Mouse (Mus musculus): ENCODE data around the gene Crb2. TPM values are rescaled to one million over a fixed set of nuclear protein-coding genes. Genes with fewer than 3 reads are reported as not detected.

The Crb2 gene
- total RNA-seq (2014; rRNA removed; ENCODE audit: low replicate concordance), result 1.9 and 3.7 TPM in 2 replicates
- polyA plus RNA-seq (2015; fragmentation: Nextera tagmentation; extraction: Ambion mirVana), result 0.46 and 0.48 TPM in 2 replicates

DNA sequence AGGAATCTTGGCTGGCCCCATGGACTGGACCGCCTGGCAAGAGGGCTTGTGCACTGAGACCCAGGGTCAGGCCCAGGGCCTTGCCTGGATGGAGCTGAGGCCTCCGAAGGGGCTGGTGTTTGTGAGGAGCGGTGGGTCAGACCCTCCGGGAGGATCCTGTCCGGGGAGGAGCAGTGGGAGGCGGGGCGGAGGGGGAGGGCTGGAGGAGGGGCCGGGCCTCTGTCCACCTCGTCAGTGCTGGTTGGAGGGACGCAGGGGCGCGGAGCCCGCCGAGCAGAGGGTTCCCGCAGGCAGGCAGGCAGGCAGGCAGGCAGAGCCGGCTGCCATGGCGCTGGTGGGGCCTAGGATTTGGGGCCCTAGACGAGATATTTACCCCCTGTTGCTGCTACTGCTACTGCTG, at the start of gene Crb2:
Gene Crb2 (plus strand): TSS at position 234 of the 400 bp plus-strand sequence.
- peaks cover 15% of the 10 kb centered on the region for H3K27me3 ChIP-seq (ENCODE audit: control insufficient read depth, insufficient read depth, low read length)
- ATAC-seq (ENCODE audit: insufficient read depth, low read depth) (no peak), DNase-seq (ENCODE audit: low spot score) (no peak)
- TF ChIP-seq EP300 (IDR thresholded peaks at IDR 0.05; ENCODE audit: low read depth) (no peak), CTCF (IDR thresholded peaks at IDR 0.05; ENCODE audit: low read depth) (no peak)
- H3K9me3 ChIP-seq (replicated peaks; ENCODE audit: control insufficient read depth, low read length), result no peaks in the 10 kb centered on the region
- no peaks in the 10 kb centered on the region for H3K36me3 ChIP-seq (replicated peaks; ENCODE audit: control insufficient read depth, insufficient read depth, low read length)
- peak within 1 kb of the TSS; percentile 19 for H3K4me3 ChIP-seq (ENCODE audit: low read depth, low read length)
- peak within 1 kb of the TSS; percentile 41 for H3K4me2 ChIP-seq (ENCODE audit: low read depth, low read length)
- WGBS, result 8% methylated on average over 18 of the region's 18 CpGs
- peaks cover 24% of the 10 kb centered on the region for H3K4me1 ChIP-seq (ENCODE audit: control insufficient read depth, insufficient read depth)
- H3K27ac ChIP-seq (ENCODE audit: low read depth), result no peak within 1 kb of the TSS
- H3K9ac ChIP-seq (replicated peaks; ENCODE audit: low read depth, low read length), result no peak within 1 kb of the TSS

DNA sequence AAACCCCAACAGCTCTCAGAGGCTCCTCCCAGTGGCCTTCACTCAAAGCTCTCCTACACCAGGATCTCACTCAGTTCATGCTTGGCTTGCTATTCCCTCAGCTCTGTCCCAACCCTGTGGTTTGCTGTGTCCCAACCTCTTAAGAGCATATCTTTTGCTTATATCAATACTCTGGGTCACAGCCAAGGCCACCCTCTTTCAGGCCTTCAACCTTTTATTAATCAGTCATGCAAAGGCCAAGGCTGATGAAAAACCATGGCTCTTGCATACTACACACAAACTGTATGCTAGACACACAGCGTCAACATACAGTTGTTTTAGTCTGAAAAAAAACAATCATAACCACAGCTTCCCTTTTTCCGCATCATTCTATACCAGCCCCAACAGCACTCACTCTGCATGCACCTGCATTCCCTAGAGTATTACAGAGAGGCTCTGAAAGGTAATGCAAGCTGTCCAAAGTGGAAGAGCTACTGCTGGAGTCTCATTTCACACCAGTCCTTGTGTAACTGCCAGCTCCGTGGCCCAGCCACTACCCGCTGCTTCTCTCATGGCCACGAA, 44.7 kb upstream of the Crb2 start:
- 81% methylated on average over 5 of the region's 5 CpGs for WGBS
- H3K9ac ChIP-seq (replicated peaks; ENCODE audit: low read depth, low read length), result no peak overlapping the region
- H3K4me2 ChIP-seq (ENCODE audit: low read depth, low read length), result no peak overlapping the region
- no peaks in the 10 kb centered on the region for H3K9me3 ChIP-seq (replicated peaks; ENCODE audit: control insufficient read depth, low read length)
- H3K4me1 ChIP-seq (ENCODE audit: control insufficient read depth, insufficient read depth), result peaks cover 4% of the 10 kb centered on the region; the same call in 1 of the 2 replicates
- no peak for ATAC-seq (ENCODE audit: insufficient read depth, low read depth)
- no peak overlapping the region for H3K4me3 ChIP-seq (ENCODE audit: low read depth, low read length)
- H3K27ac ChIP-seq (ENCODE audit: low read depth), result no peak overlapping the region
- no peaks in the 10 kb centered on the region for H3K36me3 ChIP-seq (replicated peaks; ENCODE audit: control insufficient read depth, insufficient read depth, low read length)
- no peak for DNase-seq (ENCODE audit: low spot score)
- no peaks in the 10 kb centered on the region for H3K27me3 ChIP-seq (ENCODE audit: control insufficient read depth, insufficient read depth, low read length)
- TF ChIP-seq EP300 (IDR thresholded peaks at IDR 0.05; ENCODE audit: low read depth) (no peak), CTCF (IDR thresholded peaks at IDR 0.05; ENCODE audit: low read depth) (no peak)

DNA sequence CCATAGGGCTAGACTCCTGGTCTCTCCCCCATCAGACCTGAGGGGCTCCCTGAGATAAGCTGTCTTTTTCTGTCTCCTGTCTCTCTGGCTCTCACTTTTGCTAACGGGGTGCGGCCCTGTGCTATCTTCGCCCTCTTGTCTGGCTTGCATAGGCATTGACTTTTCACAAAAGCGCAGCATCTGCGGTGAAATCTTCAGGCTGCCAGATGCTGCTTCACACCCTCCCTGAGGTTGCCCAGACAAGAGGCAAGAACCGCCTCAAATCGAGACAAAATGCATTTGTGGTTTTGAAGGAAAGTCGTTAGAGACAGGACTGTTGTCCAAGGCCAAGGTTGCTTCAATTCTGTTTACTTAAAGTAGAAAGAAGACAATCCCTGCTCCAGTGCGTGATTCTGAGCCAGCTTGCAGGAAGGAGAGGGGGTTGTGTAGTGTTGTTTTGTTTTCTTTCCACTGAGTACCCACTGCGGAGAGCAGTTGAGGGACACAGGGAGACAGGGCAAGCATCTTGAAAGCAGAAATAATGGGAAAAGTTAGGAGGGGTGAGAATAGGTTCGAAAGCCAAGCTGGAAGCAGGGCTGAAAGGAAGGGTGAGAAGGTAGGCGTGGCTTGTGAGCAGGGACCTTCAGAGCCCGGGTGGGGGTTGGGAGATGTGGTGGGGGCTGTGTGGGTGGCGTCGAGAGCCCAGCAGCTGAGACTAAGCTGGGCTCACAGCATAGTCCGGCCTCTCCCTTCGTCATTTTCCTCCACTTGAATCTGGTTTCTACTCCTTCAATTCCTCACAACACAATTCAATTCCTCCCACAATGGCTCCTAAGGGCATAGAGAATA, 40.9 kb upstream of the Crb2 start:
- Histone ChIP-seq H3K4me1 (ENCODE audit: control insufficient read depth, insufficient read depth) (peaks cover 4% of the 10 kb centered on the region; the same call in 1 of the 2 replicates), H3K9me3 (replicated peaks; ENCODE audit: control insufficient read depth, low read length) (no peaks in the 10 kb centered on the region), H3K27ac (ENCODE audit: low read depth) (no peak overlapping the region), H3K4me3 (ENCODE audit: low read depth, low read length) (peak overlapping the region; percentile 7), H3K9ac (replicated peaks; ENCODE audit: low read depth, low read length) (no peak overlapping the region), H3K4me2 (ENCODE audit: low read depth, low read length) (peak overlapping the region; percentile 47), H3K36me3 (replicated peaks; ENCODE audit: control insufficient read depth, insufficient read depth, low read length) (no peaks in the 10 kb centered on the region), H3K27me3 (ENCODE audit: control insufficient read depth, insufficient read depth, low read length) (no peaks in the 10 kb centered on the region)
- TF ChIP-seq EP300 (IDR thresholded peaks at IDR 0.05; ENCODE audit: low read depth) (no peak), CTCF (IDR thresholded peaks at IDR 0.05; ENCODE audit: low read depth) (no peak)
- DNase-seq (ENCODE audit: low spot score) (no peak), ATAC-seq (ENCODE audit: insufficient read depth, low read depth) (peak; percentile 49; the same call in 1 of the 2 replicates)
- 15% methylated on average over 17 of the region's 17 CpGs for WGBS

DNA sequence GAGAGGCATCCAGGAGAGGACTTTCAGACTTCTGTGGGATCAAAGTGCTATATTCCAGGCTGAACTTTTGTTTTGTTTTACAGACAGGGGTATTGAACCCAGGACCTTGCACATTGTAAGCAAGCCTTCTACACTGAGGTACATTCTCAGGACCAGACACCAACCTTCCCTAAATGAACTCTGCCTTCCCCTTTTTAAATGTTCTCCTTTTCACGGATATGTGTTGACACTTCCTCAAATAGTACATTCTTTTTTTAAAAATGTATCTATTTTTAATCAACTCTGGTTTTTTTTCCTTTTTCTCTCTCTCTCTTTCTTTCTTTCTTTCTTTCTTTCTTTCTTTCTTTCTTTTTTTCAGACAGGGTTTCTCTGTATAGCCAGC, 40.3 kb upstream of the Crb2 start:
- Histone ChIP-seq H3K36me3 (replicated peaks; ENCODE audit: control insufficient read depth, insufficient read depth, low read length) (no peaks in the 10 kb centered on the region), H3K27ac (ENCODE audit: low read depth) (no peak overlapping the region), H3K4me3 (ENCODE audit: low read depth, low read length) (peak overlapping the region; percentile 7; the same call in 1 of the 2 replicates), H3K27me3 (ENCODE audit: control insufficient read depth, insufficient read depth, low read length) (no peaks in the 10 kb centered on the region), H3K9me3 (replicated peaks; ENCODE audit: control insufficient read depth, low read length) (no peaks in the 10 kb centered on the region), H3K9ac (replicated peaks; ENCODE audit: low read depth, low read length) (no peak overlapping the region), H3K4me1 (ENCODE audit: control insufficient read depth, insufficient read depth) (peaks cover 4% of the 10 kb centered on the region; the same call in 1 of the 2 replicates), H3K4me2 (ENCODE audit: low read depth, low read length) (peak overlapping the region; percentile 47)
- DNase-seq (ENCODE audit: low spot score) (no peak), ATAC-seq (ENCODE audit: insufficient read depth, low read depth) (no peak)
- no peak for TF ChIP-seq EP300 (IDR thresholded peaks at IDR 0.05; ENCODE audit: low read depth)
- WGBS, result 41% methylated on average over 1 of the region's 1 CpGs

DNA sequence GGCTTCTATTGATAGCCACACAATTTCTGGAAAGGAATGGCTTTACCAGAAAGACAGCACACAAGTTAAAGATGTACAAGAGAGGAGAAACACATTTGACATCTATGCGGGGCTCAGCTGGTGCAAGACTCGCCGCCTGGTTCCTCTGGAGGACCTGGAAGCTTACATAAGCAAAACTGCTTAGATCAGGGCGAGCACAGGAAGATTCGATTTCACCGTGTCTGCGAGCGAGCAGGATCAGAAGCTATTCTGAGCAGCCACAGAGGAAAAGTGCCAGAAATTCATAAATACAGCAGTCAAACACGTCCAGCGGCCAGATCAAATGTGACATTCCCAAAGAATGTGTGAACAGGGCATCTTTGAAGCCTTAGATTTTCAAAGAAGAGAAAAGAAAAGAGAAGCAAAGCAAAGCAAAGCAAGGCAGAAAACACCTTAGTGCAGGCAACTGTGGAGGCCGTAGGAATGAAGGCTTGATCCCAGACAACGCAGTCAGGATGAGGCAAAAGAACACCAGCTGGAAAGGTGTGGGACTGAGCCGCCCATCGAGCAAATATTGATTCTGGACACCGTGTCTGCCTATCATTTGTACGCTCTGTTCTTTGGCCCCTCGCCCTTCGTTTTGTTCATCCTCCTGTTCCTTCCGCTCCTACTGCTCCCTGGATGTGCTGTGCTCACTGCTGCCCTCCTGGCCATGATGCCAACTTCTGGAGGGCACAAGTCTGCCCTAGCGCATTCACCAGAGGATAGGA, 34.1 kb upstream of the Crb2 start:
- Histone ChIP-seq H3K4me2 (ENCODE audit: low read depth, low read length) (no peak overlapping the region), H3K9ac (replicated peaks; ENCODE audit: low read depth, low read length) (no peak overlapping the region), H3K4me3 (ENCODE audit: low read depth, low read length) (no peak overlapping the region), H3K9me3 (replicated peaks; ENCODE audit: control insufficient read depth, low read length) (no peaks in the 10 kb centered on the region), H3K27ac (ENCODE audit: low read depth) (no peak overlapping the region), H3K4me1 (ENCODE audit: control insufficient read depth, insufficient read depth) (no peaks in the 10 kb centered on the region), H3K27me3 (ENCODE audit: control insufficient read depth, insufficient read depth, low read length) (no peaks in the 10 kb centered on the region), H3K36me3 (replicated peaks; ENCODE audit: control insufficient read depth, insufficient read depth, low read length) (no peaks in the 10 kb centered on the region)
- 66% methylated on average over 20 of the region's 20 CpGs for WGBS
- no peak for ATAC-seq (ENCODE audit: insufficient read depth, low read depth)
- no peak for TF ChIP-seq EP300 (IDR thresholded peaks at IDR 0.05; ENCODE audit: low read depth)
- DNase-seq (ENCODE audit: low spot score), result no peak

Measured in heart, postnatal 0 days (tissue).